Mouse (Mus musculus): ENCODE results near the gene Trpv3.
"Not testable (repeated sequence)": the region's sequence is repeated elsewhere in the genome, so short reads cannot be mapped to it uniquely, and the experiment has no call there.

The Trpv3 gene

DNA sequence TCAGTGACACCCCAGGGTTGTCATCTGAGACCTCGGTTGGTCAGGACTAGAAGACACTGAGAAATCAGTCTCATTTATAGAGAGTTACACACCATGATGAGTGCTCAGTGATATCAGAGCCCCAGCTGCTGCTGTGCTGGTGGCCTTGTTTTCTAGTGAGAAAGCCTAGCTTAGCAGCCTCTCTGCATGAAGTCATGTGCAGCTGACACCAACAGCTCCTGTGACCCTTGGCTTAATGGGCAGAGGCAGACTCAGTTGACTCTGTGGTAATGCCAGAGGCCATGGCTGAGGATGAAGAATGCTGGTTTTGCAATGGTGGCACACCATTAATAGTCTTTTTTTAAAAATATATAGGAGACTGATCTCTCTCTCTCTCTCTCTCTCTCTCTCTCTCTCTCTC is 22.4 kb downstream of the Trpv3 start:
- no peak for DNase-seq (ENCODE audit: low spot score in 2 of 2)

DNA sequence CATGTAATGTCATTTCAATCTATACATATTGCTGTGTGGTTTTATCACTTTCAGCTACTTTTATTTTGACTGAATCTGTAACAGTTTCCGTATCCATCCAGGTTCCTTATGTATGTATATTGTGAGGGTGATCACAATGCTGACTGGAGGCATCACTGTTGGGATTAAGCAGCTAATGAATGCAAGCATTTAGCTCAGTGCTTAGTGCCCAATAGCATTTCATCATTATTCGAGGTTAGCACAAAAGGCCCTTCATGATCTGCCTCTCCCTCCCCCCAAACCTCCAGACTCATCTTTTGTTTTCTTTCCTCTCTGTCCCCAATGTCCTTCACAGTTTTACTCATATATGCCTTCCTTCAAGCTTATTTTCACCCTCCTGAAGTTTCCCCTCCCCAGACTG is 35.9 kb downstream of the Trpv3 start:
- DNase-seq (ENCODE audit: low spot score in 2 of 2), result no peak

DNA sequence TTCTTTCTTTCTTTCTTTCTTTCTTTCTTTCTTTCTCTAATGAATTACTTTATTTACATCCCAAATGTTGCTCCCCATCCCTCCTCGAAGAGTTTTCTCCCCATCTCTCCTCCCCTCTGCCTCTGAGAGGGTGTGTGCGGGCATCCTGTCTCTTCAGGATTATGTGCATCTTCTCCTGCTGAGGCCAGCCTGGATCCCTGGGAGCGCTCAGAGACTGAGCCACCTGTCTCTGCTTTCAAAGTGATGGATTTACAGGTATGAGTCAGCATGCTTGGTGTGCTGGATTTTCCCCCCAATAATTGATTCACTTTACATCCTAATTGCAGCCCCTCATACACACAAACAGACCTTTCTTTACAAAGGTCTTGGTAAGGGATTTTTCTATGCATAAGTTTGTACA is 48.8 kb downstream of the Trpv3 start:
- no peak for DNase-seq (ENCODE audit: low spot score in 2 of 2)

DNA sequence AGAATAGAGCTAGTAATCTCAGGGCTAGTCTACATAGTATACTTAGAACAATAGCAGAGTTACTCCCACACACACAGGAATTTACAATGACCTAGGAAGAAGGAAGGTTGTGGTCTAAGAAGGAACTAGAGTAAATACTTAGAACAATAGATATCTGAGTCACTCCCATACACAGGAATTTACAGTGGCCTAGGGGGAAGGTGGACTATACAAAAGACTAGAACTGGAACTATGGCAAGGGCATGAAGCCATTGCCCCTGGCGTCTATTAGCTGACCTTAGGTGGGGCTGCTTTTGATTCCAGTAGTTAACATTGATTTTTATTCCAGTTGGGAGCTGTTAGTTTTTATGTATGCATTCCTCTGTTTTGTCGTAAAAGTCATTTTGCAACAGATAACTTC is 51.4 kb downstream of the Trpv3 start:
- not testable (repeated sequence) for DNase-seq (ENCODE audit: low spot score in 2 of 2)

DNA sequence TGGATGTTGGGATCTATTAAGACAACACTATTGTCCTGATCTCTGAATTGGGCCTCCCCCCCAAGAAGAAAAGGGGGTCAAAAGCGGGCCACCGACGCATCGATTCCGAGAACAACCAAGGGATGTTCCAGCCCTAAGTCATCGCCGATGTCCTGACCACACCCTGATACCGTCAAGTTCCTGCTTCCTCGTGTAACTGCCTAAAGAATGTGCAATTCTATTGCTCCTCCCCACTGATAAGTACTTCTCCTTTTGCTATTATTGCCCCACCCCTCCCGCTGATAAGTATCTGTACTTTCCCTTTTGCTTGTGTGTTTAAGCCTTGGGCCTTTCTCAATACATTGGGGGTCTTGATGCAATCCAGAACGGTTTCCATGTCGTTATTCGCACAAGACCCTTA is 53.9 kb downstream of the Trpv3 start:
- not testable (repeated sequence) for DNase-seq (ENCODE audit: low spot score in 2 of 2)

DNA sequence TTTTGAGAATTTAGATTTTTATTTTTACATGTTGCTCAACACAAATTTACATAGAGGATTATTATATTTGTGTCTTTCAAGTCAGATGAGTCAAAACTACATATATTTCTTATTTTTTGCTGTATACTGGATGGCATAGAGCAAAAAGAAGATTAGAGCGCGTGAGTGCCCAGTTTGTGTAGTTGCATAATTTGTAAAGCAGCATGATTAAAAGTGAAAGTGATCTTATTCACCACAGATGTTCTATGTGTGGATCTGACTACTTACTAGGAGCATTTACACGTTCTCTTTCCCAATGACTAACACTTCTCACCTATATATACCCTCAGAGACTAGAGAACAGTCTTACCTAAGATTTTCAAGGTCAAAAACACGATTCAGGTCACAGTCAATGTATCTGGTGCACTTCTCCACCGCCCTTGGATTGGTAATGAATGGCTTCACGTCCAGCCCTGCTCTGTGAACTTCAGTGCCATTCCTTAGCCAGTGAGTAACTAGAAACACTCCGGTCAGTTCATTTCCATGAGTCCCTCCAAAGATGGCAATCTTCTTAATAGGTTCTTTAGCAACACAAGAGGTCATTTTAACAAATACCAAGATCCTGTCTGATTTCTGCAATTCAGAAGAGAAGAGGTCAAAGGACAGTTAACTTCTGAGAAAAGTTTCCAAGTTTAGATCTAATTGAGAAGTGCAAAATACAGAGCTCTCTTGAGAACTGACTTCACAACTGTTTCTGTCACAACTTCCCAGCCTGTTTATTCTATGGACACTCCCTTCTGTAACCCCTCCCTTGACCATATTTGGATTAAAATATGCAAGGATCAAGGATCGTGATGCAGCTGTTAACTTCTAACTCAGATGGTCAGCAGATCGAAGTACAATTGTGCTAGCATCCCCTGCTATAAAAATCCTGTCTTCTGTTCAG is 57.0 kb downstream of the Trpv3 start:
- no peak for DNase-seq (ENCODE audit: low spot score in 2 of 2)

DNA sequence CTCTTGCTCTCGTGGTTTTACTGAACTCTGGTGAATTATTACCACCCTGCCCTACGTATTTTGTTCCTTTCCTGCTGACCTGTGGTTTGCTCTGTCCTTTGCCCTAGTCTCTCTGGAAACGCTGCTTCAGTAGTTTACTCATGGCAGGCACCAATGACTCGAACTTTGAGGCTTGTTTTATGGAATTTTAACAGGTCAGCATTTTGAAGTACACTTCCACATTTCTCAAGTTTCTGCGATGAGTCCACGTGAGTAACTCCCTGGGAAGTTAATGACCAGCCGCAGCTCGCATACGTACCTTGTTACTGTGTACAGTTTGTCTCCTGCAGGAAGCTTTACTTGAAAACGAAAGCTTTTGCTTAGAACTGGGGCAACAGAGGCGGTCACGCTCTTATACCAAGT is 59.3 kb downstream of the Trpv3 start:
- no peak for DNase-seq (ENCODE audit: low spot score in 2 of 2)

DNA sequence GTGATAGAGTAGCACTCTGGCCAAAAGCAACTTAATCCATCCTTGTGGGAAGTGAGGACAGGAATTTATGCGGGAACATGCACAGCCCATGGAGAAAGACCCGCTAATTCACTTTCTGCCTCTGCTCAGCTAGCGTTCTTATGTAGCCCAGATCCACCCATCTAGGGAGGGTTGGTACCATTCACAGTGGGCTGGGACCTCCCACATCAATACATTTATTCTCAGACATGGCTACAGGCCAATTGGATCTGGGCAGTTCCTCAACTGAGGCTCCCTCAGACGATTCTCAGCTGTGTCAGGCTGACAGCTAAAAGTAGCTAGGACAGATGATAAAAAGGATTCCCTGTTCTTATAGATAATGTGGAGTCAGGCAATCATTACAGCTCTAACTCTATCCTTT is 60.2 kb downstream of the Trpv3 start:
- no peak for DNase-seq (ENCODE audit: low spot score in 2 of 2)

DNA sequence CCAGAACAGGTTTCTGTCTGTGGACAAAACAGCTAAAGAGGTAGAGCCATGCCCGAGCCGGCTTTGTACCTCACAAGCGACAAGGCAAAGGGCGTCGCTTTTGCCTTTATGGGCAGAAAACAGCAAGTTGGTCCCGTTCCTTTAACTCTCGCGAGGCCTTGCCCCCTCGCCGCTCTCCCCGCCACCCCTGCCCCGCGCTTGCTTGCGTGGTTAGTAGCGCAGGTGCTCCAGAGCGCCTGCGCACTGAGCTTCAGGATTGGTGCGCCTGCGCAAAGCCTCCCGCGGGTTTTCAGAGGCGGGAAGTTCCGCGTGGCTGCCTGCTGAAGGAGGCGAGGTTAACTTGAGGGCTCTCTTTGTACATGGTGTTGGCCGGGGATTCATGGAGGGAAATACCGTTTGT is 62.3 kb downstream of the Trpv3 start, which contains the start of the genes Aspa, Gm49340 and Spata22:
TSS of gene Aspa (minus strand) at position 155 of the 400 bp plus-strand sequence.
TSS of gene Gm49340 (plus strand) at position 300 of the 400 bp plus-strand sequence.
TSS of gene Spata22 (plus strand) at position 300 of the 400 bp plus-strand sequence.
- DNase-seq (ENCODE audit: low spot score in 2 of 2), result no peak

DNA sequence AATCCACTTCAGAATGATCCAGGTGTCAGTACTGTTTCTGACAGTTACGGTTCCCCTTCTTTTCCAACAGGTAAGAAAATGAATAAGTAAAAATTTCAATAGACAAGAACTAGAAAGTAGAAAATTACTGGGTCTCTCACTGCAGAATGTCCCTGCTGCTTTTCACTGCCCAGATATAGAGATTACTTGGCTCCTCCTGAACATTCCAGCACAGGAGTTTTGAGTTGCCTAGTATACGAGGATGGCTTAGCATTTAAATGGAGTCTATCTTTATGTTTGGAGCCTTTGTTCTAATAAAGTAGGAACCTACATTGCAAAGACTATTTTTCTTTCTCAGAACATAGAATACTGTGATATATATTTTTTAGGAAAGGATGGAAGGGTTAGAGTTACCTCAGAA is 66.2 kb downstream of the Trpv3 start:
- no peak for DNase-seq (ENCODE audit: low spot score in 2 of 2)

DNA sequence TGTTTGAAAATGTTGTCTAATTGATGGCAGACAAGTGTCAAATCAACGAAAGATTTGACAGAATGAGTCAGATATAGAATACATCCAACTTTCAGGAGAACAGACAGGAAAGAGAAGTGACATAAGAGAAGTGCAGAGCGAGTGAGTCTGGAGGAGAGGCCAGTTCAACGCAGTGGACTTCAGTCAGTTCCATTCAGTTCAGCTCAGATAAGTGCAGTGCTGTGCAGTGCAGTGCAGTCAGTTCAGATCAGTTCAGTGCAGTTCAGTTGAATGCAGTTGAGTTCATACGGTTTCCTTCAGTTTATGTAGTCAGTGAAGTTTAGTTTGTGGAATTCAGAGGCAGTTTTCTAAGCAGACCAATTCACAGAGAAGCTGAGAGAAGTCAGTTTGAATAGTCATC is 69.7 kb downstream of the Trpv3 start:
- no peak for DNase-seq (ENCODE audit: low spot score in 2 of 2)

Data from left cerebral cortex, adult 9 months (tissue).